Mouse (Mus musculus): ENCODE results near the gene Ube2a. TPM values are rescaled to one million over a fixed set of nuclear protein-coding genes. Genes with fewer than 3 reads are reported as not detected.
A peak's percentile ranks its signal among the peaks of the same experiment; 100 is the strongest.

Gene Ube2a
- polyA plus RNA-seq, 1 experiment: 44.2 TPM

GRCm38 (mm10) chrX:36902321-36903114 is 28.8 kb downstream of the Ube2a start, which contains the start of gene Nkrf:
TSS of gene Nkrf (minus strand) at chrX:36902899.
- TF ChIP-seq POLR2A (IDR thresholded peaks at IDR 0.05; ENCODE audit: low read depth, low read length): no peak
- no peak for TF ChIP-seq CTCF (conservative IDR thresholded peaks at IDR 0.05; ENCODE audit: insufficient read depth, insufficient read length, low read depth, low read length)
- Histone ChIP-seq H3K36me3 (ENCODE audit: control insufficient read depth, insufficient read depth, low read length) (no peaks in the 10 kb centered on the region), H3K27me3 (replicated peaks; ENCODE audit: control insufficient read depth, insufficient read depth, low read length) (no peaks in the 10 kb centered on the region), H3K4me3 (ENCODE audit: insufficient read depth, low read depth, low read length) (peak within 1 kb of the TSS; percentile 90), H3K4me1 (ENCODE audit: control insufficient read depth, insufficient read depth, low read length) (no peaks in the 10 kb centered on the region; the same call in 1 of the 2 replicates), H3K27ac (ENCODE audit: insufficient read depth, low read depth, low read length) (peak within 1 kb of the TSS; percentile 90)
- peak; percentile 10 for DNase-seq
- WGBS: under 1% methylated on average over 29 of the region's 47 CpGs

DNA sequence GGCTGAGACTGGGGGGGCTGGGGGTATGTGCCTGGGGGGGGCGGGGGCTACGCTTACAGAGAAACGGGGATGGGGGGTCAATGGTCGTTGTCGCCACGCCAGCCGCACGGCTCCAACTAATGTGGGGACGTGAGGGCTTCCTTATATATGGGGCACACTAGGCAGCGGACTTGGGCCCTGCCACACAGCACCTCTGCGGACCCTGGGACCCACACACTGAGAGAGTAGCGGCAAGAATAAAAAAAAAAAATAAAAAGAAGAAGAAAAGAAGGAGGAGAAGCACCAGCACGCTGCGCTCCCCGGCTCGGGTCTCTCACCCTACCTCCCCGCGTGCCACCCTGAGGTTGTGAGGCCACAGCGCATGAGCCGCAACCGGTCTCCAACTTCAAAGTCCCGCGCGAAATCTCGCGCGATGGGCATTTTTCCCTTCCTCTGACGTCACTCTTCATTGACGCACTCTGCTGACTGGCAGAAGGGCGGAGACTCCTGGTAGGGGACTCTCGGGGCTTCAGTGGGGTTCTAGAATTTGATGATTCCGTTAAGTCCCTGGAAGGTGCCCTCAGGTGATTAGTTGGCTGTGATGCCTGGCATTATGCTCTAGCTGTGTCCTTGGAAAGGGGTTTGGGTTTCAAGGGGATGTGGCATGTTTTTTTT is 29.5 kb downstream of the Ube2a start:
- TF ChIP-seq POLR2A (IDR thresholded peaks at IDR 0.05; ENCODE audit: low read depth, low read length): peak; percentile 7
- no peak for TF ChIP-seq CTCF (conservative IDR thresholded peaks at IDR 0.05; ENCODE audit: insufficient read depth, insufficient read length, low read depth, low read length)
- Histone ChIP-seq H3K36me3 (ENCODE audit: control insufficient read depth, insufficient read depth, low read length) (no peaks in the 10 kb centered on the region), H3K4me1 (ENCODE audit: control insufficient read depth, insufficient read depth, low read length) (no peaks in the 10 kb centered on the region; the same call in 1 of the 2 replicates), H3K27ac (ENCODE audit: insufficient read depth, low read depth, low read length) (peak overlapping the region; percentile 90), H3K4me3 (ENCODE audit: insufficient read depth, low read depth, low read length) (peak overlapping the region; percentile 90), H3K27me3 (replicated peaks; ENCODE audit: control insufficient read depth, insufficient read depth, low read length) (no peaks in the 10 kb centered on the region)
- under 1% methylated on average over 32 of the region's 32 CpGs for WGBS
- DNase-seq: peak; percentile 95

DNA sequence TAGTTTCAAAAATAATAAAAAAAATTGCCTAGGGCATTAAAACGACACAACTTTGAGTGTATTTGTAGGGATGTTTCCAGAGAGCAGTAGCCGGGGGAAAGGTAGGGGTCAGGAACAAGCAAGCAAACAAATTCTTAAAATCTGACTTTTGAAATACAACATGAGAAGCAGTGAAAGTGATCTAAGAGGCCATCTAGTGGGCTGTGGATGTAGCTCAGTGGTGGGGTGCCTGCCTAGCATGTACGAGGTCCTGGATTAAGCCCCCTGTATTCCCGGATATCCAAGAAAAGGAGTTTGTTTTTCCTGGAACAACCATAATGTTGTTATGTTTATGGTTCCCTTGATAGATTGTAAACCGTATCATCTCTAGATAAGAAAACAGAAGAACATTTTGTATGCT is 32.8 kb downstream of the Ube2a start:
- Histone ChIP-seq H3K27ac (ENCODE audit: insufficient read depth, low read depth, low read length) (no peak overlapping the region), H3K36me3 (ENCODE audit: control insufficient read depth, insufficient read depth, low read length) (no peaks in the 10 kb centered on the region), H3K4me3 (ENCODE audit: insufficient read depth, low read depth, low read length) (no peak overlapping the region), H3K4me1 (ENCODE audit: control insufficient read depth, insufficient read depth, low read length) (no peaks in the 10 kb centered on the region; the same call in 1 of the 2 replicates), H3K27me3 (replicated peaks; ENCODE audit: control insufficient read depth, insufficient read depth, low read length) (no peaks in the 10 kb centered on the region)
- DNase-seq: no peak
- 18% methylated on average over 5 of the region's 5 CpGs for WGBS
- TF ChIP-seq POLR2A (IDR thresholded peaks at IDR 0.05; ENCODE audit: low read depth, low read length) (no peak), CTCF (conservative IDR thresholded peaks at IDR 0.05; ENCODE audit: insufficient read depth, insufficient read length, low read depth, low read length) (0 out of 2 replicates have a peak, but pooled peaks have one; percentile 20)

DNA sequence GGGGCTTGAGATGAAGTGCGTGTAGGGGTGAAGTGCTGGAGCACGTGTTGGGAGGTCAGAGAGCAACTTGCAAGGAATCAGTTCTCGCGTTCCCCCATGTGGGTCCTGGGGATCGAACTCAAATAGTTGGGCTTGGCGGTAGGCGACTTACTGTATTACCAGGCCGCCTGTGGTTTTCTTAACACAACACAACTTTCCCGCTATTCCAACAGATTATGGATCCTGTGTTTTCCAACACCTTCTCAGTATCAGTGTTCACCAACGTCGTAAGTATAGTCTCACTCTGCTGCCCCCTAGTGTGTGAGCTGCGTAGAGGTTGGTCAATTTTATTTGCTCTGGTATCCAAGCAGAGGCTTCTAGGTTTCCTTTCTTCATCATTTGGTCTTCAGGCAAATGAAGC is 37.6 kb downstream of the Ube2a start:
- TF ChIP-seq CTCF (conservative IDR thresholded peaks at IDR 0.05; ENCODE audit: insufficient read depth, insufficient read length, low read depth, low read length): peak; percentile 21; the same call in 1 of the 2 replicates
- no peak for TF ChIP-seq POLR2A (IDR thresholded peaks at IDR 0.05; ENCODE audit: low read depth, low read length)
- DNase-seq: peak; percentile 47

DNA sequence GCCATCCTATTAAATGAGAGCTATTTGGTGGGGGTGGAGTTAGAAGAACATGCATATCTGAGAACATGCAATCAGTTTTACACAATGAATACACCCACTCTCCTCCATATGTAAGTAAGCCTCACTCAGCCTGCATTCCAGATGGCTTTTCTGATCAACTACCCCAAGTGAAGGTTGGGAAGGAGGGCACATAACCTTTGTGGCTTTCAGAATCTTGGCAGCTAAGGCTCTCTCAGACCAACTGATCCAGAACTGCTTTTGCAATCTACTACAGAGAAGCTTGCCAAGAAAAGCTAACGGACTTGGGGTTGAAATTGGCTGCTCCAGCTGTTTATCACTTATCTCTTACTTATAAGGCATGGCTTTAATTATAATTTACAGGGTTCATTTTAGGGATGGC is 44.0 kb downstream of the Ube2a start:
- WGBS: 18% methylated on average over 1 of the region's 1 CpGs
- H3K4me3 ChIP-seq (ENCODE audit: insufficient read depth, low read depth, low read length): no peak overlapping the region
- no peak for TF ChIP-seq POLR2A (IDR thresholded peaks at IDR 0.05; ENCODE audit: low read depth, low read length)

More for the DNA sequence above, 37.6 kb downstream of the Ube2a start:
- Histone ChIP-seq H3K27ac (ENCODE audit: insufficient read depth, low read depth, low read length) (no peak overlapping the region), H3K4me1 (ENCODE audit: control insufficient read depth, insufficient read depth, low read length) (no peaks in the 10 kb centered on the region), H3K4me3 (ENCODE audit: insufficient read depth, low read depth, low read length) (no peak overlapping the region), H3K36me3 (ENCODE audit: control insufficient read depth, insufficient read depth, low read length) (no peaks in the 10 kb centered on the region), H3K27me3 (replicated peaks; ENCODE audit: control insufficient read depth, insufficient read depth, low read length) (no peaks in the 10 kb centered on the region)
- 37% methylated on average over 12 of the region's 12 CpGs for WGBS

GRCm38 (mm10) chrX:36921346-36921745 is 47.6 kb downstream of the Ube2a start:
- WGBS: 90% methylated on average over 4 of the region's 4 CpGs
- no peak for DNase-seq

More for the DNA sequence above, 44.0 kb downstream of the Ube2a start:
- Histone ChIP-seq H3K4me1 (ENCODE audit: control insufficient read depth, insufficient read depth, low read length) (no peaks in the 10 kb centered on the region), H3K27me3 (replicated peaks; ENCODE audit: control insufficient read depth, insufficient read depth, low read length) (no peaks in the 10 kb centered on the region), H3K36me3 (ENCODE audit: control insufficient read depth, insufficient read depth, low read length) (no peaks in the 10 kb centered on the region), H3K27ac (ENCODE audit: insufficient read depth, low read depth, low read length) (no peak overlapping the region)
- peak; percentile 20 for DNase-seq

DNA sequence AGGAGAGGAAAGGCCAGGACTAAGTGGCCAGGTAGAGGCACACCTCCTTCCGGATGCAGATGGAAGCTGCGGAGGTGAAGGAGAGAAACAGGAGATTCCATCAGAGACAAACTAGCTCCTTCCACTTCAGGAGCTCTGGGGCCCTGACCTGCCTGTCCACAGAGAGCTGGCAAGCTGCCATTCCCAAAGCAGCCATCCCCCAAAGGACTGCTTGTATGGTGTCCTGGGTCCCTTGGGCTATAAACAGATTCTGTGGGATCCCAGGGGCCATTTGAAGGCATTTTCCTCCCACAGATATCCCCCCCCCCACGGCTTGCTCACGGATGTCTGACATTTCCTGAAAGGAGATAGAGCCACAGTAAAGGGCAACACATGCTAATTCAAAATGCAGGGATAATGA is 55.1 kb downstream of the Ube2a start:
- Histone ChIP-seq H3K27ac (ENCODE audit: insufficient read depth, low read depth, low read length) (no peak overlapping the region), H3K4me1 (ENCODE audit: control insufficient read depth, insufficient read depth, low read length) (no peaks in the 10 kb centered on the region), H3K4me3 (ENCODE audit: insufficient read depth, low read depth, low read length) (no peak overlapping the region), H3K36me3 (ENCODE audit: control insufficient read depth, insufficient read depth, low read length) (no peaks in the 10 kb centered on the region), H3K27me3 (replicated peaks; ENCODE audit: control insufficient read depth, insufficient read depth, low read length) (no peaks in the 10 kb centered on the region)
- 64% methylated on average over 4 of the region's 4 CpGs for WGBS
- TF ChIP-seq CTCF (conservative IDR thresholded peaks at IDR 0.05; ENCODE audit: insufficient read depth, insufficient read length, low read depth, low read length) (no peak), POLR2A (IDR thresholded peaks at IDR 0.05; ENCODE audit: low read depth, low read length) (no peak)
- no peak for DNase-seq

More at GRCm38 (mm10) chrX:36921346-36921745, 47.6 kb downstream of the Ube2a start:
- Histone ChIP-seq H3K4me1 (ENCODE audit: control insufficient read depth, insufficient read depth, low read length) (no peaks in the 10 kb centered on the region), H3K4me3 (ENCODE audit: insufficient read depth, low read depth, low read length) (no peak overlapping the region), H3K27me3 (replicated peaks; ENCODE audit: control insufficient read depth, insufficient read depth, low read length) (no peaks in the 10 kb centered on the region), H3K36me3 (ENCODE audit: control insufficient read depth, insufficient read depth, low read length) (no peaks in the 10 kb centered on the region), H3K27ac (ENCODE audit: insufficient read depth, low read depth, low read length) (no peak overlapping the region)
- TF ChIP-seq CTCF (conservative IDR thresholded peaks at IDR 0.05; ENCODE audit: insufficient read depth, insufficient read length, low read depth, low read length): no peak
- TF ChIP-seq POLR2A (IDR thresholded peaks at IDR 0.05; ENCODE audit: low read depth, low read length): no peak
